Mouse (Mus musculus) MEL (cell line): ENCODE measurements at regions not wholly inside any gene's neighbourhood (a gene's known extent, or its start where the extent isn't known, plus 50 kb on each side); places are given as distances from the start of the nearest gene placed in this dataset.

Source experiments
- DNase-seq: peaks from one replicate; pipeline ENCODE4 v3.0.0; 2011; ENCODE audit warnings: low read depth, low spot score
- H3K27ac ChIP-seq: 2 replicates; pipeline ENCODE4 v1.5.1; 2012; ENCODE audit warnings: low read depth, mild to moderate bottlenecking, control low read depth, low read length, moderate library complexity; ENCODE audit not compliant: control insufficient read depth
- H3K27me3 ChIP-seq, 2 experiments: fragments of 150-350 bp in 1 of 2; sonication (generic) in 1 of 2; 2 replicates each; pipeline ENCODE4 v1.6.1; 2012; ENCODE audit warnings: low read length in 2 of 2, mild to moderate bottlenecking in 2 of 2, improper control_type of control experiment in 1 of 2, moderate library complexity in 1 of 2; ENCODE audit not compliant: insufficient read depth in 2 of 2, control insufficient read depth in 1 of 2
- H3K36me3 ChIP-seq, 2 experiments: 2 replicates each; pipeline ENCODE4 v1.6.1; 2012 to 2014; ENCODE audit warnings: low read length in 2 of 2, improper control_type of control experiment in 1 of 2, inconsistent platforms in 1 of 2, mild to moderate bottlenecking in 1 of 2; ENCODE audit not compliant: insufficient read depth in 2 of 2, control insufficient read depth in 1 of 2
- H3K4me1 ChIP-seq, 2 experiments: fragments of 150-350 bp in 1 of 2; sonication (generic) in 1 of 2; 2 replicates each; pipeline ENCODE4 v1.6.1; 2012; ENCODE audit warnings: low read length in 2 of 2, improper control_type of control experiment in 1 of 2, mild to moderate bottlenecking in 1 of 2; ENCODE audit not compliant: insufficient read depth in 2 of 2, control insufficient read depth in 1 of 2
- H3K4me3 ChIP-seq, 2 experiments: fragments of 150-350 bp in 1 of 2; sonication (generic) in 1 of 2; 2 replicates each; pipeline ENCODE4 v1.5.1; 2012; ENCODE audit warnings: low read depth in 2 of 2, low read length in 2 of 2, mild to moderate bottlenecking in 2 of 2, moderate library complexity in 2 of 2, control low read depth in 1 of 2, improper control_type of control experiment in 1 of 2; ENCODE audit not compliant: control insufficient read depth in 1 of 2, insufficient read depth in 1 of 2
- H3K79me2 ChIP-seq: 2 replicates; pipeline ENCODE4 v1.6.1; 2012; ENCODE audit warnings: mild to moderate bottlenecking, low read length, moderate library complexity; ENCODE audit not compliant: control insufficient read depth, poor library complexity, insufficient read depth
- H3K9ac ChIP-seq: 2 replicates; pipeline ENCODE4 v1.6.1; 2012; ENCODE audit warnings: low read depth, mild to moderate bottlenecking, control low read depth, low read length, moderate library complexity; ENCODE audit not compliant: control insufficient read depth, poor library complexity, severe bottlenecking
- H3K9me3 ChIP-seq: fragments of 150-350 bp; sonication (generic); replicated peaks from 2 replicates; pipeline ENCODE4 v1.6.1; 2012; ENCODE audit warnings: mild to moderate bottlenecking, low read length, improper control_type of control experiment, moderate library complexity; ENCODE audit not compliant: insufficient read depth
- BHLHE40 ChIP-seq: IDR thresholded peaks from 2 replicates; pipeline ENCODE4 v1.6.1; 2012; ENCODE audit warnings: low read depth, mild to moderate bottlenecking, inconsistent platforms, low read length, improper control_type of control experiment, borderline replicate concordance
- CHD2 ChIP-seq: IDR thresholded peaks from 2 replicates; pipeline ENCODE4 v1.6.1; 2011; ENCODE audit warnings: low read length, improper control_type of control experiment
- CTCF ChIP-seq, 3 experiments: IDR thresholded peaks in 2 of 3; conservative IDR thresholded peaks in 1 of 3; 2 replicates each; pipeline ENCODE4 v1.5.1; 2011 to 2012; ENCODE audit warnings: low read length in 3 of 3, low read depth in 2 of 3, mild to moderate bottlenecking in 2 of 3, improper control_type of control experiment in 1 of 3, inconsistent platforms in 1 of 3, mixed read lengths in 1 of 3, moderate library complexity in 1 of 3; ENCODE audit not compliant: control insufficient read depth in 1 of 3, insufficient read depth in 1 of 3, poor library complexity in 1 of 3, severe bottlenecking in 1 of 3
- E2F4 ChIP-seq: IDR thresholded peaks from 2 replicates; pipeline ENCODE4 v1.6.1; 2011; ENCODE audit warnings: low read depth, low read length, improper control_type of control experiment, borderline replicate concordance
- EP300 ChIP-seq, 2 experiments: IDR thresholded peaks; 2 replicates each; pipeline ENCODE4 v1.6.1; 2011; ENCODE audit warnings: improper control_type of control experiment in 2 of 2, low read length in 2 of 2, low read depth in 1 of 2, mild to moderate bottlenecking in 1 of 2
- ETS1 ChIP-seq: IDR thresholded peaks from 2 replicates; pipeline ENCODE4 v1.6.1; 2012; ENCODE audit warnings: low read depth, mild to moderate bottlenecking, inconsistent platforms, low read length, improper control_type of control experiment, moderate library complexity
- GABPA ChIP-seq: IDR thresholded peaks from 2 replicates; pipeline ENCODE4 v1.6.1; 2012; ENCODE audit warnings: low read depth, mild to moderate bottlenecking, inconsistent platforms, low read length, improper control_type of control experiment, moderate library complexity
- GATA1 ChIP-seq: IDR thresholded peaks from 2 replicates; pipeline ENCODE4 v1.6.1; 2011; ENCODE audit warnings: low read depth, low read length, improper control_type of control experiment
- JUND ChIP-seq: IDR thresholded peaks from 2 replicates; pipeline ENCODE4 v1.6.1; 2011; ENCODE audit warnings: low read depth, mild to moderate bottlenecking, improper control_type of control experiment, low read length
- MAX ChIP-seq: IDR thresholded peaks from 2 replicates; pipeline ENCODE4 v1.6.1; 2011; ENCODE audit warnings: low read length, improper control_type of control experiment
- MAZ ChIP-seq: IDR thresholded peaks from 2 replicates; pipeline ENCODE4 v1.6.1; 2012; ENCODE audit warnings: low read depth, mild to moderate bottlenecking, inconsistent platforms, low read length, improper control_type of control experiment
- MEF2A ChIP-seq: IDR thresholded peaks from 2 replicates; pipeline ENCODE4 v1.6.1; 2014; ENCODE audit warnings: low read depth, mild to moderate bottlenecking, inconsistent platforms, low read length, improper control_type of control experiment; ENCODE audit not compliant: poor library complexity, insufficient replicate concordance, severe bottlenecking; ENCODE audit errors: extremely low read depth
- MXI1 ChIP-seq: IDR thresholded peaks from 2 replicates; pipeline ENCODE4 v1.6.1; 2011; ENCODE audit warnings: mild to moderate bottlenecking, low read depth, low read length, improper control_type of control experiment
- MYB ChIP-seq: IDR thresholded peaks from 2 replicates; pipeline ENCODE4 v1.6.1; 2011; ENCODE audit warnings: mild to moderate bottlenecking, low read depth, low read length, improper control_type of control experiment
- NELFE ChIP-seq: IDR thresholded peaks from 2 replicates; pipeline ENCODE4 v1.6.1; 2011; ENCODE audit warnings: low read depth, low read length, improper control_type of control experiment
- POLR2A ChIP-seq, 2 experiments: IDR thresholded peaks; 2 replicates each; pipeline ENCODE4 v1.6.1; 2011 to 2012; ENCODE audit warnings: low read length in 2 of 2, mild to moderate bottlenecking in 2 of 2, control low read depth in 1 of 2, improper control_type of control experiment in 1 of 2, low read depth in 1 of 2, moderate library complexity in 1 of 2; ENCODE audit not compliant: control insufficient read depth in 1 of 2, insufficient read depth in 1 of 2, poor library complexity in 1 of 2
- POLR2AphosphoS2 ChIP-seq: IDR thresholded peaks from 2 replicates; pipeline ENCODE4 v1.6.1; 2011; ENCODE audit warnings: low read length, improper control_type of control experiment
- POLR2AphosphoS5 ChIP-seq: IDR thresholded peaks from 2 replicates; pipeline ENCODE4 v1.6.1; 2012; ENCODE audit warnings: low read depth, borderline replicate concordance, mild to moderate bottlenecking, inconsistent platforms, low read length, moderate library complexity, mixed read lengths
- RAD21 ChIP-seq: IDR thresholded peaks from 2 replicates; pipeline ENCODE4 v1.6.1; 2011; ENCODE audit warnings: mild to moderate bottlenecking, low read depth, low read length, improper control_type of control experiment
- SMC3 ChIP-seq: IDR thresholded peaks from 2 replicates; pipeline ENCODE4 v1.6.1; 2011; ENCODE audit warnings: low read depth, low read length, improper control_type of control experiment
- TAL1 ChIP-seq: IDR thresholded peaks from 2 replicates; pipeline ENCODE4 v1.6.1; 2012; ENCODE audit warnings: mild to moderate bottlenecking, inconsistent platforms, low read length, moderate library complexity, mixed read lengths
- TBP ChIP-seq: IDR thresholded peaks from 2 replicates; pipeline ENCODE4 v1.8.0; 2011; ENCODE audit warnings: low read depth, low read length, improper control_type of control experiment
- TCF12 ChIP-seq: IDR thresholded peaks from 2 replicates; pipeline ENCODE4 v1.6.1; 2014; ENCODE audit warnings: low read depth, mild to moderate bottlenecking, inconsistent platforms, low read length, improper control_type of control experiment, moderate library complexity
- USF1 ChIP-seq: IDR thresholded peaks from 2 replicates; pipeline ENCODE4 v1.6.1; 2014; ENCODE audit warnings: low read depth, mild to moderate bottlenecking, inconsistent platforms, low read length, improper control_type of control experiment, moderate library complexity
- USF2 ChIP-seq, 2 experiments: IDR thresholded peaks; 2 replicates each; pipeline ENCODE4 v1.6.1; 2011 to 2012; ENCODE audit warnings: improper control_type of control experiment in 2 of 2, low read length in 2 of 2, borderline replicate concordance in 1 of 2, inconsistent platforms in 1 of 2, low read depth in 1 of 2, mild to moderate bottlenecking in 1 of 2; ENCODE audit not compliant: insufficient read depth in 1 of 2
- ZKSCAN1 ChIP-seq: IDR thresholded peaks from 2 replicates; pipeline ENCODE4 v1.6.1; 2012; ENCODE audit warnings: low read depth, mild to moderate bottlenecking, inconsistent platforms, low read length, improper control_type of control experiment, moderate library complexity
- ZMIZ1 ChIP-seq: IDR thresholded peaks from 2 replicates; pipeline ENCODE4 v1.6.1; 2012; ENCODE audit warnings: low read depth, mild to moderate bottlenecking, inconsistent platforms, low read length, improper control_type of control experiment, moderate library complexity
- ZNF384 ChIP-seq: IDR thresholded peaks from 2 replicates; pipeline ENCODE4 v1.6.1; 2012; ENCODE audit warnings: low read depth, mild to moderate bottlenecking, inconsistent platforms, low read length, improper control_type of control experiment

GRCm38 (mm10) chr8:26452976-26453573, 333.7 kb downstream of the Gm45692 start:
- no peak overlapping the region for H3K4me3 ChIP-seq
- no peaks in the 10 kb centered on the region for H3K27me3 ChIP-seq
- H3K4me1 ChIP-seq, result no peaks in the 10 kb centered on the region
- no peak overlapping the region for H3K9ac ChIP-seq
- H3K27ac ChIP-seq, result no peak overlapping the region
- no peak for DNase-seq
- no peaks in the 10 kb centered on the region for H3K79me2 ChIP-seq
- TF ChIP-seq ZMIZ1 (no peak), POLR2A (IDR thresholded peaks at IDR 0.05; ENCODE audit: control insufficient read depth in 1 of 2, insufficient read depth in 1 of 2, low read depth in 1 of 2, low read length in 2 of 2, poor library complexity in 1 of 2) (no peak), JUND (no peak), ZNF384 (no peak), POLR2AphosphoS5 (no peak), E2F4 (no peak), GATA1 (no peak), TCF12 (no peak), MYB (no peak), TBP (no peak), USF2 (IDR thresholded peaks at IDR 0.05; ENCODE audit: borderline replicate concordance in 1 of 2, insufficient read depth in 1 of 2, low read depth in 1 of 2, low read length in 2 of 2) (no peak), USF1 (no peak), GABPA (no peak), BHLHE40 (no peak), POLR2AphosphoS2 (no peak), RAD21 (no peak), MAX (no peak), NELFE (no peak), ETS1 (no peak)
- H3K36me3 ChIP-seq, result no peaks in the 10 kb centered on the region
- H3K9me3 ChIP-seq, result no peaks in the 10 kb centered on the region

GRCm38 (mm10) chr8:26465346-26465745, 346.0 kb downstream of the Gm45692 start:
- H3K9me3 ChIP-seq, result no peaks in the 10 kb centered on the region
- no peak for DNase-seq

More at GRCm38 (mm10) chr8:26465346-26465745, 346.0 kb downstream of the Gm45692 start:
- Histone ChIP-seq H3K4me1 (no peaks in the 10 kb centered on the region), H3K27ac (no peak overlapping the region), H3K9ac (no peak overlapping the region), H3K27me3 (no peaks in the 10 kb centered on the region), H3K36me3 (no peaks in the 10 kb centered on the region), H3K4me3 (no peak overlapping the region), H3K79me2 (no peaks in the 10 kb centered on the region)
- TF ChIP-seq MAZ (no peak), MEF2A (no peak), POLR2AphosphoS5 (no peak), POLR2AphosphoS2 (no peak), ZKSCAN1 (no peak), CTCF (IDR thresholded peaks at IDR 0.05 in 2 of 3, conservative IDR thresholded peaks at IDR 0.05 in 1 of 3; ENCODE audit: control insufficient read depth in 1 of 3, insufficient read depth in 1 of 3, low read depth in 2 of 3, low read length in 3 of 3, poor library complexity in 1 of 3, severe bottlenecking in 1 of 3) (no peak), GABPA (no peak), RAD21 (no peak), EP300 (IDR thresholded peaks at IDR 0.05; ENCODE audit: low read depth in 1 of 2, low read length in 2 of 2) (no peak), USF2 (IDR thresholded peaks at IDR 0.05; ENCODE audit: borderline replicate concordance in 1 of 2, insufficient read depth in 1 of 2, low read depth in 1 of 2, low read length in 2 of 2) (no peak), TAL1 (no peak), NELFE (no peak), CHD2 (no peak), E2F4 (no peak), MXI1 (no peak), SMC3 (no peak), GATA1 (no peak), TBP (no peak)
